Mouse (Mus musculus): Measurements from ENCODE around the gene Gja1.
"Not testable (repeated sequence)": the region's sequence is repeated elsewhere in the genome, so short reads cannot be mapped to it uniquely, and the experiment has no call there.

Gja1 gene

DNA sequence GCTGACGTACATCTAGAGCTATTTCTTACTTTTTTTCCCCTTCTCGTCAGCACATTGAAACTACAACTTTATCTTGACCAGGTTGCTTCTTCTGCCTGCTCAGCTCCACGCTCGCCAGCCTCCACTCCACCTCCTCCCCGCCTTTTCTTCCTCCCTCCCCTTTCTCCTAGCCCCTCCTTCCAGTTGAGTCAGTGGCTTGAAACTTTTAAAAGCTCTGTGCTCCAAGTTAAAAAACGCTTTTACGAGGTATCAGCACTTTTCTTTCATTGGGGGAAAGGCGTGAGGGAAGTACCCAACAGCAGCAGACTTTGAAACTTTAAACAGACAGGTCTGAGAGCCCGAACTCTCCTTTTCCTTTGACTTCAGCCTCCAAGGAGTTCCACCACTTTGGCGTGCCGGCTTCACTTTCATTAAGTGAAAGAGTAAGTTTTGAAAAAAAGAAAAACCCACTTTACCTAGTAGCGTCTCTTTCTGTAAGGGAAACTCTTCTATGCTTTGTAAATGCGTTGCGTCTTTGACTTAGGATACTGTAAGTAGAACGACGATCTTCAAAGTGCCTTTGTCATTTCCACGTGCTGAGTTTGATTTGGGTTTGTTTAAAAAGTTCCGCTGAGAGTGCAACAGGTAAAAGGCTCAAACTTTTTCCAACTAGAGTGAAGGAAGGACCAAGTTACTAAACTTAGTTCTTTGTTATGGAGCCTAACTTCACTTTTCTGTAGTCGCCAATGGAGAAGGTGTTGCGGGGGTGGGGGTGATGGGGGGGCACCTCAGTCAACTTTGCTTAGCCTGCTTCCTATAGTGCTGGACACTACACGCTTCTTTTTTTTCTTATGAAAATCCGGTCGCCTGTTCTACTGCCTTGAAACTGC, at the start of gene Gja1:
TSS of gene Gja1 (plus strand) at position 234 of the 869 bp plus-strand sequence.
- peak; percentile 15 for DNase-seq

- peak; percentile 78 for DNase-seq
These were observed 38.2 kb upstream of the Gja1 start for GRCm38 (mm10) chr10:56338851-56339489.

- no peak for DNase-seq
These were observed 16.7 kb upstream of the Gja1 start for GRCm38 (mm10) chr10:56360472-56360871.

DNA sequence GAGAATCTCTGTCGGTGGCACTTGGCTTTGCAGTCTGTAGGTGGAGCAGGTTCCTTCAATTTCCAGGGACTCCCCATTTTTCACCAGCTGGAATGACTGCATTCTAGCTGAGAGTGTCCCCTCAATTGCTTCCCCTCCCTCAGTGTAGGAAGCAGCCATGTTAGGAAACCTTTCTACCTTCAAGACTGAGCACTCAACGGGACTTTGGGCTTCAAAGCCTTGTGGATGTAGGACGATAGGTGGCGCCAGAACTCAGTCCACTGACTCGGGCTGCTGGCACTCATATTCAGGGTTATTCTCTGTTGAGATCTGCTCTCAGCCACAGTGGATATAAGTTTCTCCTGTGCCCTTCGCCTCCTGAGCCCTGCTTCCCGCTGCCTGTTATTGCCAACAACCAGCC, 8.1 kb upstream of the Gja1 start:
- peak; percentile 74 for DNase-seq

DNA sequence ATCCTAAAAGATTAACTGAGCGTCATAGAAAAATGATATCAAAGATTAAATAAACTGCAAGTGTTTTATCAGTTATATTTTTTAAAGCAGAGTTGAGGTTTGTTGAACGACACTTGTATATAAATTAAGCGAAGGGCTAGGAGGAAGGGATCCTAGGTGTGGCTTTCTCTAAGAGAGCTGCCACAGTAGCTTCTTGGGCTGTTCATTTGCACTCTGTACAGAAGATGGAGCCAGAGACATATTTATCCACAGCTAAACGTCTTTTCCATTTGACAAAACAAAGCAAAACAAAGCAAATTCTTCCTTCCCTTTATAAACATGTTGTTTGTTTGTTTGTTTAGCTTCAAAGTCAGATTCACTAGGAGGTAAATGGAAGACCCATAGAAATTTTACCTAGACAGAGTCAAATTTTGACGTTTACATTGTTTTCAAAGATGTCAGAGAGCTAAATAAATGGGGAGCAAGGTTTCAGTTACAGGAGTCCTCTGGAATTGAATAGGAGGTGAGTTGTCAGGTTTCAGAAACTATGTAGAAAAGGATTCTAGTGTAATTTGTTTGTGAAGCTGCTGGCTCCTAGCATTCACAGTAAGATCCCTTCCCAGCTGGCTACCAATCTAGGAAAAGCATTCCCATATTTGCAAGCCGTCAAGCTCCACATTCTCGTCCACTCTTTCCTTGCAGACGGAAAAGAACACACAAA, 4.0 kb upstream of the Gja1 start:
- no peak for DNase-seq

- no peak for DNase-seq
These were observed 3.0 kb upstream of the Gja1 start for GRCm38 (mm10) chr10:56374169-56374568.

- DNase-seq: no peak
These were observed 1.1 kb upstream of the Gja1 start for GRCm38 (mm10) chr10:56375906-56376468.

GRCm38 (mm10) chr10:56377966-56378647, 977 bp downstream of the Gja1 start:
- DNase-seq: no peak

DNA sequence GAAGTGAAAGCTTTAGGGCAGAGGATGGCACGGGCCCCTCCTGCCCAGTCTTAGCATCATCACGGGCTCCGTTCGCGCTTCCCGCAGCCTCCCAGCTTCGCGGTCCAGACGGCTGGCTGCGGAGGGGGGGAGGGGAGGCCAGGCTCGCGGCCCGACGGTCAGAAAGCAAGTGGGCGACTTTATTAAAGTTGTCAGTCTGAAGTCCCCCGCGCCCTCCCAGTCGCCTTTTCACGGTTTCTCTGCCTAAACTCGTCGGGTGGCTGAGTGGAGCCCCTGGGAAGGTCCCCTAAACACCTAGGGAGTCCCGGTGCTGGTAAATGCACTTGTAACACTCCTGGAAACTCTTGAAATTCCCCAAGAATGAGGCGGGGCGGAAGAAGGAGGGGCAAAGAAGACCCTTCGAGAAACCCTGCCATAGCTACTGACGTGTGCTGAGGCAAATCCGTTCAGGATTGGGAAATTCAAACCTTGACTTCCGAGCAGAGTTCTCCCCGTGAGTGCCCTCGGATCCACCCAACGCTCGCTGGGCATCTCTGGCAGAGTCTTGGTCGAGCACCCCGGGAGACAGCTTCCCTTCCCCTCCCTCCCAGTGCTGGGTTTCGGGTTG, 1.6 kb downstream of the Gja1 start:
- DNase-seq: no peak

DNA sequence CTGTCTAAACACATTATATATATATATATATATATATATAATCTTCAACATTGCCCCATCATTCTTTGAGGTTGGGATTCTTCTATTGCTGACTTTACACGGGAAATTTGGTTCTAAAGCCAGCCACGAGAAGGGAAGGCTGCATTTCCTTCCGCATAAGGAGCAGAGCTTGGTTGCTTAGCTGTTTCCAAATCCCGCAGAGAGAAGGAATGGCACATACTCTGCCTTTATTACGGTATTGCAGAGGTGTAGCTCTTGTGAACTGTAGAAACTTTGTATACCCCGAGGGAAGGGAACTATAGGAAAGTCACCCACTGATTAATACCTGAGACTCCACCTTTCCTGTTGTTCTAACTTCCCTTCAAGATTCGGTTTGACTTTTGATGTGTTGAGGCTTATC, 2.6 kb downstream of the Gja1 start:
- no peak for DNase-seq

DNA sequence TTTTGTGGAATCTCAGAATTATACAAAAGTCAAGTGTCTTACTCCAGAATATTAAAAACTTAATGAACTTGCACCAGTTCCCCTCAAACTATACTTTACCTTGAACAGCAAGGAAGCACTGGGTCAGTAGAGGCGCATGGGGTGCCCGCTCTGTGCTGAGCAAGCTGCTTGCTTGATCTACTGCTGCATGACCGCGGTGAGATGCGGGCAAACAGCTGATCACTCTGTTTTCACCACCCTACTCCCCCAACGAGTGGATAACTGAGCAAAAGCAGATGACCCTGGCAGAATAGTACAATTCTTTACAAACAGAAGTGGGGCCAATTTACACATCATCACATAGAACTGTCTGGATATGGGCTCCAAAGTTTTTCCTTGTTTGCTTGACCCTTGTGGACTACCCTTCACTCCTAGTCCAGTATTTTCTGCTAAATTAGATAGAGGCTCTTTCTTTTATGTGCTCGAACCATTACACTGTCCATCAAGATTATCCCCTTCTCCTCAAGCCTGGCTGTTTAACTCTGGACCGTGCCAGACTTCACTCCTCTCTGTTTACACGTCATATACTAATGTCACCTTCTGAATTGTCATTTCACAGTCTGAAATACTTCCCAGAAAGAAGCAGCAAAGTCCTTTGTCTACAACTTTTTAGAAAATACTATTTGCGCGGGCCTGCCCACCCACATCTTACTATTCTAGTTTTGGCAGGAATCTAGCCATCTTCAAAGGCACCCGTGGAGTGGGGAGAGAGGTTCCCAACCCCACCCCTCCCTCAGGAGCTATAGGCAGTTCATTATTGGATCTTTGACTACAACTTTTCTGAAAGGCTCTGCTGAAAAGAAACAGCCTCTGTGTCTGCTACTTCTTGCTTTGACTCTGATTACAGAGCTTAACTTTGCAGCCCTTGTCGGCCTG, 8.3 kb downstream of the Gja1 start:
- DNase-seq: no peak

GRCm38 (mm10) chr10:56393095-56393784, 16.1 kb downstream of the Gja1 start:
- no peak for DNase-seq

GRCm38 (mm10) chr10:56393815-56394417, 16.8 kb downstream of the Gja1 start:
- not testable (repeated sequence) for DNase-seq

GRCm38 (mm10) chr10:56397875-56398274, 20.7 kb downstream of the Gja1 start:
- DNase-seq: no peak

GRCm38 (mm10) chr10:56398310-56398709, 21.2 kb downstream of the Gja1 start:
- DNase-seq: no peak

GRCm38 (mm10) chr10:56401396-56401795, 24.3 kb downstream of the Gja1 start:
- DNase-seq: not testable (repeated sequence)

DNA sequence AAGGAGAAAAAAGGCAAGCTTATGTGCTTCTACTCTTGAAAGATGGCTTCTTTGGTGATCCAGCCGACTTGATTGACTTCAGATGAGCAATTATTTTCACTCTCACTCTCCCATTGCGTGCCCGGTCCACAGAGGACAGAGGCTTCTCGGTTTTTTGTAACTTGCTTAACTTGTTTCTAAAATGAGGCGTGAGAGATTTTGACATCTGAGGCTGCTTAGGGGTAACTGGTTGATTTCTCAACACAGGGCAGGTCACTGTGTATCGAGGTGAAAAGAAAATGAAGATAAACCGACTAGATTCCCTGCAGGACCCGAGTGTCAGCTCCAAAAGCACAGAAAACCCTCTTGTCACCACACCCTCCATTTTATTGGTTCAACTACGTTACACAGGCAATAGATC, 28.8 kb downstream of the Gja1 start:
- DNase-seq: no peak

- DNase-seq: no peak
These were observed 29.4 kb downstream of the Gja1 start for GRCm38 (mm10) chr10:56406386-56407130.

DNA sequence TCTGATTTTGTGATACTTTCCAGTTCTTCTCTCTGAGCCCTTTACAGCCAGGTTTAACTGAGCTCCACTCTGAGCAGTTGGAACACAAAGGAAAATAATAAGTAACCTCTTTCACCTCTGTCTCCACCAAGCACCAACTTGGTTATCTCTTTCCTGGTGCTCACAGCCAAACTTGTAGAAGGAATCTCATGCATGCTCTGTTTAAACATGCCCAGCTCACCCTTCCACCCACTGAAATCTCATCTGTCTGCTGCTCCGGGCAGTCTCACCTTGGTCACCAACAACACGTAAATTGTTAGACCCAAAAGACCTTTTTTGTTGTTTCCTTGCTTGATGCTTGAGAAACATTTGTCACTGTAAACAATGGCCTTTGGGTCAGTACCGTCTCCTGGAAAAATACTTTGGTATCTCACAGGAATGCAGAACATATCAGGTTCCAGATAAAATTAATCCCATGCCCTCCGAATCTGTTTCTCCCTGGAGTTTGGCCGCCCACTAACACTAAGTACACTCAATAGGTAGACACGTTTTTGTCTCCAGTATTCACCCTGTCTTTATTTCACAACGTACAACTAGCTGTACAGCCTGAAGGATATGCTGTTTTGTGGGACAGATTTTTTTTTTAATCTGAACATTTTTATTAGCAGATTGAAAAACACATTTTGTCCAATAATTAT, 38.9 kb downstream of the Gja1 start:
- DNase-seq: no peak

Measured in right cerebral cortex, adult 18-20 months (tissue).